In genomic region chr9:41936598-41936997, GRCm38 (mm10) we compare ENCODE assay signal across 9 mouse cellular contexts.
A peak's percentile ranks its signal among the peaks of the same experiment; 100 is the strongest.
DNase-seq lines count a peak whose midpoint lies in the region; ATAC-seq and TF ChIP-seq lines count a peak whose summit lies in the region.
"Had no signal": no experiment of that assay in that cellular context is flagged by ENCODE, and none has a peak within 500 bp of the region (broad histone marks: within the 10 kb centered on the region; RNA-seq: fewer than 3 reads in every experiment).

No protein-coding gene starts in this region.

- no peak for TF ChIP-seq EP300 in CH12.LX (IDR thresholded peaks at IDR 0.05; ENCODE audit: low read length)

- no peak for TF ChIP-seq POLR2A in CH12.LX (IDR thresholded peaks at IDR 0.05; ENCODE audit: low read depth, low read length)

- no peak overlapping the region for H3K27ac ChIP-seq in CH12.LX (ENCODE audit: insufficient read depth, low read depth)
- H3K27ac ChIP-seq in forebrain, embryonic 12.5 days: peak overlapping the region; percentile 53; the same call in 1 of the 2 replicates
- H3K27ac ChIP-seq in limb, embryonic 10.5 days: peak overlapping the region; percentile 78; the same call in 1 of the 2 replicates

- no peaks in the 10 kb centered on the region for H3K9me3 ChIP-seq in CH12.LX (replicated peaks; ENCODE audit: low read length)
- H3K9me3 ChIP-seq in forebrain, embryonic 12.5 days: no peaks in the 10 kb centered on the region
- H3K9me3 ChIP-seq in limb, embryonic 10.5 days (replicated peaks): no peaks in the 10 kb centered on the region

- H3K4me2 ChIP-seq in CH12.LX (ENCODE audit: insufficient read depth, low read depth, poor library complexity, severe bottlenecking): no peak overlapping the region
- H3K4me2 ChIP-seq in forebrain, embryonic 12.5 days: no peak overlapping the region

- dilution Hi-C loops in CH12.LX (cut with MboI; ENCODE audit: extremely low pct_ligation_motif_present, extremely low pct_unique_long_range_greater_than_20kb, low sequenced_read_pairs): no loop called here

- no peaks in the 10 kb centered on the region for H3K27me3 ChIP-seq in CH12.LX (replicated peaks)
- H3K27me3 ChIP-seq in forebrain, embryonic 12.5 days: no peaks in the 10 kb centered on the region
- H3K27me3 ChIP-seq in limb, embryonic 10.5 days (ENCODE audit: low read depth, poor library complexity, severe bottlenecking): no peaks in the 10 kb centered on the region

- H3K79me2 ChIP-seq in CH12.LX (replicated peaks; ENCODE audit: control insufficient read depth, extremely low read depth, insufficient read depth, poor library complexity, severe bottlenecking): no peaks in the 10 kb centered on the region

- H3K36me3 ChIP-seq in CH12.LX (replicated peaks in 1 of 2; ENCODE audit: control insufficient read depth in 1 of 2, insufficient read depth in 1 of 2, low read length in 1 of 2): no peaks in the 10 kb centered on the region
- H3K36me3 ChIP-seq in forebrain, embryonic 12.5 days (replicated peaks): no peaks in the 10 kb centered on the region
- no peaks in the 10 kb centered on the region for H3K36me3 ChIP-seq in limb, embryonic 10.5 days

- no peak for TF ChIP-seq RAD21 in CH12.LX (IDR thresholded peaks at IDR 0.05; ENCODE audit: low read depth, low read length)

- TF ChIP-seq CTCF in CH12.LX (conservative IDR thresholded peaks at IDR 0.05 in 1 of 2, IDR thresholded peaks at IDR 0.05 in 1 of 2; ENCODE audit: low read depth in 2 of 2, low read length in 2 of 2): no peak

- H3K4me1 ChIP-seq in CH12.LX (ENCODE audit: control insufficient read depth in 1 of 2, insufficient read depth in 2 of 2): peaks cover 6 to 44% of the 10 kb centered on the region in 2 experiments; a peak in 3 of 4 replicates
- H3K4me1 ChIP-seq in forebrain, embryonic 12.5 days: peaks cover 49% of the 10 kb centered on the region
- H3K4me1 ChIP-seq in limb, embryonic 10.5 days: peaks cover 73% of the 10 kb centered on the region

- peak; percentile 35 for DNase-seq in CH12.LX (ENCODE audit: extremely low read depth)
- DNase-seq in MN1 (ENCODE audit: low spot score): peak; percentile 84
- no peak for DNase-seq in limb, embryonic 10.5 days (ENCODE audit: low spot score)
- DNase-seq in kidney, postnatal 36 days: no peak
- DNase-seq in kidney, postnatal 4 days: no peak
- DNase-seq in left cerebral cortex, adult 9 months (ENCODE audit: low spot score in 2 of 2): no peak
- DNase-seq: gastrocnemius, postnatal 36 days had no signal

- no peak overlapping the region for H3K9ac ChIP-seq in CH12.LX (ENCODE audit: insufficient read depth, low read depth)
- H3K9ac ChIP-seq in forebrain, embryonic 12.5 days: no peak overlapping the region

- ATAC-seq in forebrain, embryonic 12.5 days (ENCODE audit: low FRiP score): no peak
- no peak for ATAC-seq in megakaryocyte-erythroid progenitor cell, adult 5-6 weeks (replicated peaks; ENCODE audit: low FRiP score, low TSS enrichment, poor library complexity, severe bottlenecking)

- 18% methylated on average over 1 of the region's 1 CpGs for WGBS in forebrain, embryonic 12.5 days
- 31% methylated on average over 1 of the region's 1 CpGs for WGBS in limb, embryonic 10.5 days

- H3K4me3 ChIP-seq in CH12.LX (replicated peaks in 1 of 3; ENCODE audit: low read depth in 2 of 3, low read length in 2 of 3, poor library complexity in 1 of 3): no peak overlapping the region
- no peak overlapping the region for H3K4me3 ChIP-seq in forebrain, embryonic 12.5 days (replicated peaks)
- H3K4me3 ChIP-seq in limb, embryonic 10.5 days: no peak overlapping the region

- in situ Hi-C loops in CH12.LX (cut with MboI; ENCODE audit: low pct_ligation_motif_present, low pct_unique_long_range_greater_than_20kb, low sequenced_read_pairs): loop anchor here (25.0 kb wide), 1 partner anchor 949 kb away; no protein-coding TSS in a partner anchor

TF ChIP-seq in CH12.LX, 34 proteins besides CTCF, POLR2A, EP300 and RAD21:
- TF ChIP-seq GABPA (IDR thresholded peaks at IDR 0.05; ENCODE audit: insufficient replicate concordance, low read depth, low read length): no peak
- TF ChIP-seq ZNF384 (IDR thresholded peaks at IDR 0.05; ENCODE audit: low read depth, low read length): no peak
- no peak for TF ChIP-seq TCF12 (IDR thresholded peaks at IDR 0.05; ENCODE audit: low read depth, low read length)
- no peak for TF ChIP-seq SIN3A (IDR thresholded peaks at IDR 0.05; ENCODE audit: low read length)
- TF ChIP-seq ELF1 (IDR thresholded peaks at IDR 0.05; ENCODE audit: low read depth, low read length): no peak
- no peak for TF ChIP-seq MEF2A (IDR thresholded peaks at IDR 0.05; ENCODE audit: borderline replicate concordance, low read depth, low read length)
- no peak for TF ChIP-seq UBTF (IDR thresholded peaks at IDR 0.05; ENCODE audit: low read depth, low read length)
- no peak for TF ChIP-seq JUN (IDR thresholded peaks at IDR 0.05; ENCODE audit: insufficient read depth, low read depth, low read length)
- TF ChIP-seq USF2 (conservative IDR thresholded peaks at IDR 0.05; ENCODE audit: low read depth, low read length): no peak
- TF ChIP-seq BHLHE40 (IDR thresholded peaks at IDR 0.05; ENCODE audit: low read depth, low read length): no peak
- TF ChIP-seq MYC (IDR thresholded peaks at IDR 0.05; ENCODE audit: low read depth, low read length): no peak
- no peak for TF ChIP-seq RCOR1 (conservative IDR thresholded peaks at IDR 0.05; ENCODE audit: low read depth, low read length)
- TF ChIP-seq ZKSCAN1 (IDR thresholded peaks at IDR 0.05; ENCODE audit: borderline replicate concordance, low read depth, low read length): no peak

Comparison
In these comparisons a context has a peak if more than half of its experiments do, and no peak if none do; other contexts are left out.
1. DNase-seq: peak in CH12.LX (single experiment) and MN1 (single experiment); none in limb, embryonic 10.5 days (single experiment), kidney, postnatal 36 days (0 of 2), kidney, postnatal 4 days (0 of 2) and left cerebral cortex, adult 9 months (0 of 2).